Mouse (Mus musculus) heart, adult 8-10 months (tissue): ENCODE measurements around the gene Trir. TPM values are rescaled to one million over a fixed set of nuclear protein-coding genes. Genes with fewer than 3 reads are reported as not detected.

ENCODE experiments used
- DNase-seq: peaks from one replicate; pipeline ENCODE4 v3.0.0; 2022; ENCODE audit warnings: low spot score
- total RNA-seq, 4 experiments: library from RNA; stranded (reverse); gene quantifications; 2 replicates each; pipeline ENCODE4 v1.2.4; 2022

The Trir gene
- 10 to 100 TPM; 76.6 to 90.6 (median 78.6) TPM for total RNA-seq

DNA sequence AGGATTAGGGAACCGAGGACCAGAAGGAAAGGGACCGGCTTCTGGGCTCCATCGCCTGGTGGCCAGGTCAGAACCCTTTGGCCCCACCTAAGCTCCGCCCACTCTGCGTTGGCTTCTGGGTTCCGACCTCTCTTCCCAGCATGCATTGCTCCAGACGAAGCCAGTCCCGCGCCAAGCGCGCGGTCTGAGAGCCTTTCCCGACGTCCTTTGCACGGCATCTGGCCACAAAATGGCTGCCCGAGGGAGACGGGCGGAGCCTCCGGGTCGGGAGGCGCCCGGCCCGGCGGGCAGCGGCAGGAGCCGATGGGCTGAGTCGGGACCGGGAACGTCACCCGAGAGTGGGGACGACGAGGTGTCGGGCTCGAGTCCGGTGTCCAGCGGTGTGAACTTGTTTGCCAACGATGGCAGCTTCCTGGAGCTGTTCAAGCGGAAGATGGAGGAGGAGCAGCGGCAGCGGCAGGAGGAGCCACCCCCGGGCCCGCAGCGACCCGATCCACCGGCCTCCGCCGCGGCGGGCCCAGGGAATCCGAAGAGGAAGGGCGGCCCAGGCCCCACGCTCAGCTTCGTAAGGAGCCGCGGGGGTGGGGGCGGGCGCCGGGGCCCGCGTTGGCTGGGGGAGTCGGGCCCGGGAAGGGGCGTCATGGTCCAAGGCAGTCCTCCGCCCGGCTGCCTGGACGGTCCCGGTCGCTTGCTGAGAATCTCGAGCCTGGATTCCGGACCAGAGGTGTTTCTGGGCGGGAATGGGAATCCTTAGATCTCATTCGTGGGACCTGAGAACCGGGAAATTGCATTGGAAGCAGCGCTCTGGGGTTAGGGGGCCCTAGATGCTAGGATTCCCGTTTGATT, at the start of gene Trir:
Trir (plus strand) TSS at position 154 of the 846 bp plus-strand sequence.
- DNase-seq, result peak; percentile 98

DNA sequence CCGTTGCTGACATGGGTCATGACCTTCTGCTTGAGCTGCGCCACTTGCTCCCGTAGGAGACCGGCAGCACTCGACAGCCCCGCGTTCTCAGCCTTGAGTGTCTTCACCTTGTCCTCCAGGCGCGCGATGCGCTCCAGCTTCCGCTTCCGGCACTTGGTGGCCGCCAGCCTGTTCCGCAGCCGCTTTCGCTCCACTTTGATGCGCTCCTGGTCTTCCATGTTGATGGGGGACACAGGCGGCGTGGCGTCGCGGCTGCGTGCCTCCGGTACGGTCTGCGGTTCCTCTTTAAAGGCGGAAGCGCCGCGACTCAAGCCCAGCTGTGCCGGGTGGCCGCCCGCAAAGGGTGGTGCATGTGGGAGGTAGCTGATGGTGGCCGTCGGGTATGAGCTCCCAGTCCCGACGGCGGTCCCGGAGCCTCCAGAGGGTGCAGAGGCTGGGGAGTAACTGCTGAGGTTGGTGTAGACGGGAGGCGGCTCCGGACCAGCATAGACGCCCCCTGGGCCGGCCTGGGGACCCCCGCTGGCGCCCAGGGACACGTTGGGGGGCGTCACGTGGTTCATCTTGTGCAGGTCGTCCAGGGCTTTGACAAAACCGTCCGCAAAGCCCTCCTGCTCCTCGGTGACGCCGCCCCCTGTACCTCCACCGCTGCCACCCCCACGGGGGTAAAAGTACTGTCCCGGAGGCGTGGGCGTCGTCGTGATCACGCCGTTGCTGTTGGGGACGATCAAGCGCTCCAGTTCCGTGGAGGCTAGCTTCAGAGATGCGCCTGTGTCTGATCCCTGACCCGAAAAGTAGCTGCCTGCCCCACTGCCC, 49.0 kb upstream of the Trir start:
- DNase-seq, result peak; percentile 68

- peak; percentile 98 for DNase-seq
These were observed 48.2 kb upstream of the Trir start, which contains the start of gene Junb for GRCm38 (mm10) chr8:84978248-84978940. Gene Junb (minus strand): TSS chr8:84978718.

GRCm38 (mm10) chr8:84979599-84980421, 46.8 kb upstream of the Trir start:
- DNase-seq, result peak; percentile 94

- DNase-seq, result peak; percentile 87
These were observed 45.8 kb upstream of the Trir start for GRCm38 (mm10) chr8:84980622-84981358.

GRCm38 (mm10) chr8:84981644-84982498, 44.8 kb upstream of the Trir start:
- no peak for DNase-seq

- no peak for DNase-seq
These were observed 44.1 kb upstream of the Trir start for GRCm38 (mm10) chr8:84982499-84983011.

DNA sequence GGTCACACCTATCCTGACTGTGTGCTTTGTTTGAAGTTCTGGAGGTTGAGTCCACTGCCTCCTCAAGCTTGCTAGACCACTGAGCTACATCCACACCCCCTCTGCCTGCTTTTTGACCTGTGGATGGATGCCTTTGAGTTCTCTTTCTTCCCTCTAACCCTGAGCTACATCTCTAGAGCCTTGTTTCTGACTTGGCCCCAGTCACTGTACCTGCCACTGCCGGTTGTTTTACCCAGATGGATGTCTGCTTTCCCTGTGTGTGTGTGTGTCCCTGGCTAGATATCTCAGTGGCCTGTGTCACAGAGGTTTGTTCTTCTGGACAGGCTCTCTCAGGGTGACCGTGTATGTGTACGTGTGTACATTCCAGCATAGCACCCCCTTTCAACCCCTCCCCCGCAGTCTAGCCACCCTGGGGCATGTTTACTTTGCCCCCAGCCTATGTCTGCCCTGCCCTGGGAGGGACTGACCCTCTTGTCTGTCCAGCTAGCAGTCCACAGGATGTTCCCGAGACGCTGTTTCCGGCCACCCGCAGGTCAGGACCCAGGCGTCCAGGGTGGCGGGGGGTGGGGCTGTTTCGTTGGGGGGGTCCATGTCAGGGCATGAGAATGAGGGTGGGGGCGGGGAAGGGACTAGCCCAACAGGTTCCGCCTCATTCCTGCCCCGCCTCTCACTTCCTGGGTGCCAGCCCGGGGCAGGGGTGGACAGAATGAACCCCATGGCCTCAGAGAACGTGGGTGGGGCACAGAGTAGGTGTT, 42.2 kb upstream of the Trir start:
- peak; percentile 62 for DNase-seq

DNA sequence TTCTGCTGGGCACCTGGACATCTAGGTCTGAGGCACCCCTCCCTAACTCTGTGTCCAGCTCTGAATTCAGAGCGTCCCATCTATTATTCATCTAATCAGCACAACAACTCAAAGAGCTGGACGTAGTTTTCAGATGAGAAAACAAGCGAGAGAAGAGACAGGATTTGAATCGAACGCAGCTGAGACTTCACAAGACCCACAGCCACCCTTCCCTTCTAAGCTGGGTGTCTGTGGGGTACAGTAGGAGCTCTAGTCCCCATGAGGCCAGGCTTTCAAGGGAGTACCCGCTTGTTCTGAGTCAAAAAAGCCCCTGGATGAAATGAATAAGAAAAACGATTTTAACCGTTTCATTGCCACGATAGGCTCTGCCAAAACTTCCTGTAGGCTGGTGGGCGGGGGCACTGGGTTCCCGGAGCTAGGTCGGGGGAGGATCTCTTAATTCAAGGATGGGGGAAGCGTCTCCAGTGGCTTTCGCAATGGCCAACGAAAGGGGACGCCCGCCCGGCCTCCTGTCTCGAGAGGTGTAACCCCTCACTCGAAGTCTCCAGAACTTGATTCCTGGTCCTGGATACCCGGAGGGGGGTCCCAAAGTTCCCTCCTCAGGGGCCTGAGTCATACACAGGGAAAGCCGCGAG, 41.5 kb upstream of the Trir start:
- no peak for DNase-seq

DNA sequence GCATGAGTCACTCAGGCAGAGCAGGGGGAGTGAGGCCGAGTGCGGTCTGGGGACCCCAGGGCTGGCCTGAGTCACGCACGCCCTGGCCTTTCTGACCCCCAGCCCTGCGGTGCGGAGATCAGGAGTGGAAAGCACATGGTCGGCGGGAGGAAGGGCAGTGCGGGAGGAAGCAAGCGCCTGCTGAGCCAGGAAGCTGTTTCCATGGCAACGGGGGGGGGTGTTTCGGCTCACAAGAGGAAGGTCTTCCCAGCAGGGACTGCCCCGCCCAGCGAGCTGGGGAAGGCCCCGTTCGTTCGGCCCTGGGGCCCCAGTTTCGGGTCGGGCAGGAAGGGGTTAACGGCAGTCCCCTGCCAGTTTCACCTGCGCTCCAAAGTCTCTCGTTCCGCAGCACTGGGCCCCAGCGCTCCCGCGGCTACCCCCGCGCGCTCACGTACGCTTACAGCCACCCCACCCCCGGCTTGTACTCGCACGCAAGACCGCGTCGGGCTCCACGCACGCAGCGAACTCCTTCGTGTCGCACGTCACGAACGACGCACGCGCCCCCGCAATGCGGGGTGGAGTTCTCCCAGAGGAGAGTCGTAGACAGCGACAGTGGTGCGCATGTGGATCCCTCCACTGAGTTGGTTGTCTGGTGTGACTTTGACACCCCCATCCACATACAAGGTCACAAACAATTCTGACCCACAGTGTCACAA, 40.8 kb upstream of the Trir start:
- DNase-seq, result peak; percentile 89

- DNase-seq, result no peak
These were observed 40.2 kb upstream of the Trir start for GRCm38 (mm10) chr8:84986379-84986945.

DNA sequence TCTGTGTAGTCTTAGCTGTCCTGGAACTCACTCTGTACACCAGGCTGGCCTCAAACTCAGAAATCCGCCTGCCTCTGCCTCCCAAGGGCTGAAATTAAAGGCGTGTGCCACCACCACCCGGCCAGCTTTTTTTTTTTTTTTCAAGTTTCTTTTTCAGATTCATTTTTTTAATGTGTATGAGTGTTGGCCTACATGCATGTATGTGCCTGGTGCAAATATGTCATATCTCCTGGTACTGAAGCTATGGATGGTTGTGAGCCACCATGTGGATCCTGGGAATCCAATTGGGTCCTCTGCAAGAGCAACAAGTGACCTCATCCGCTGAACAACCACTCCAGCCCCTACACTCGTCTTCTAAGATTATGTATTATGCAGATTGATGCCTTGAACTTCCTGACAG, 39.2 kb upstream of the Trir start:
- DNase-seq, result no peak

GRCm38 (mm10) chr8:84987903-84988302, 38.7 kb upstream of the Trir start:
- no peak for DNase-seq

DNA sequence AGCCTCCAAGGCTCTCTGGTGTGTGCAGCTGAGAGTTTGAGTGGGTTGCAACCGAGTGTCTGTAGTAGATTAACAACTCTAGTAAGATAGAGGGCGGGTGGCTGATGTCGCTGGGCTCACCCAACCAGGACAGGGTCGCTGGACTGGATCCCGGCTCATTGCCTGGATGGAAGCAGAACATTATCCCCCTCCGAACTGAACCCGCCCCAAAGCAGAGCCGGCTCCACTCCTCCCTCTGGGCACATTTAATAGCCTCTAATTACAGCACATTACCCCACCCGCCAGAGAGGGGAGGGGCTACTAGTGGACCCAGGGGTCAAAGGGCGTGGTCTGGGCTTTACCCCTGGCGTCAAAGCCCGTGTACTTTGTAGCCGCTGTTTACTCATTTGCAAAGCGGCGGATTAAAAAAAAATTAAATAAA, 37.3 kb upstream of the Trir start:
- DNase-seq, result peak; percentile 70

DNA sequence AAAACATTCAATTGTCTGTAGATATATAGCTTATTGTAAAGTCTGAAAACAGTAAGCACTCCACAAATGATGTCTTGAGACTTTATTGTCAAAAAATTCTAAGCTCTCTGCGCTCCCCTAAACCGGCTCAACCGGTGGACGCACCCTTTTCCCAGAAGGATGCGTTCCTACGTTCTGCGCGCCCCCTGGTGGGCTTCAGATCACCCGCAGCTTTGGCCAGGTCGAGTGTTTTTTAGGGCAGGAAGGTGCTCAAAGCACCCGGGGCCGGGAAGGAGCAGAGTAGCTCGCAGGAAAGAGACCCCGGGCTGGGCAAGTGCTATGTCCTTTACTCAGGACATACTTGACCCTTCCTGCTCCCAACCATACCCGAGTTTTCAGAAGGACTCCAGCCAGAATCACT, 36.8 kb upstream of the Trir start:
- DNase-seq, result peak; percentile 96

GRCm38 (mm10) chr8:84990349-84990748, 36.3 kb upstream of the Trir start, which contains the start of gene Hook2:
Gene Hook2 (plus strand): TSS chr8:84990603.
- peak; percentile 97 for DNase-seq

DNA sequence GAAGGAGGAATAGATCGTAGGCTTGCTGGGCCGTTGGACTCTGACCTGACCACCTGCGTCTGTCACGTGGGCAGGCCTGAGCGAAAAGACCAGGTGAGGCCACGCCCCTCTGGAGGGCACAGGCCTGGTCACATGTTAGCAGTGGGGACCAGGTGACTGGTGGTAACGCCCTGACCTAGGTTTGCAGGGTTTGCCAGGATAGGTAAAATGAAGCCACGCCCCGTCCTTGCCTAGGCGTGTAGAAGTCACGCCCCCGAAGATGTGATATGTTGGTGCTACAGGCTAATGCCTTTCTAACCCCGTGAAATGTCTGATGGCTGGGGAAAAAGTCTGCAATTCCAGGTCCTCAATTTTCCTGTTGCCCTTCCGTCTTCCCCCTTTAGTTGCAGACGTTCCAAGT, 35.8 kb upstream of the Trir start:
- no peak for DNase-seq
